Mouse (Mus musculus): Measurements from ENCODE around the gene Rapgef6.

DNA sequence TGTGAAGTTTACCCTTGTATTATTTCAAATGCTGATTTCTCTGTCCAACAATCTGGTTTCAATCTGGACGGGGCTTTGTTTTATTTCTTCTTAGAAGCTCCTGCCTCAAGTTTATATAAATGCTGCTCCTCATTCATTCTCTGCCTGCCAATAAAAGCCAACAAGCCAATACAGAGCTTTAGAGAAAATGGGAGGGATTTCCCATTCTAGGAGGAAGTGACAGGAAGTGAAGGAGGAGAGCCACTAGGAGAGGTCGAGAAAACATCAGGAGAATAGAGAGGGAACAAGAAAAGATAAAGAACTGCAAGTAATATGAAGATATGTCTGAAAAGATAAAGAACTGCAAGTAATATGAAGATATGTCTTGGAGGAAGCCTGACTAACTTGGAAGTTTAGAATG is 190.2 kb downstream of the Rapgef6 start:
- TF ChIP-seq POLR2A (IDR thresholded peaks at IDR 0.05; ENCODE audit: low read depth, low read length) (no peak), CTCF (IDR thresholded peaks at IDR 0.05; ENCODE audit: extremely low read depth, insufficient read length, insufficient replicate concordance, low read depth, low read length) (no peak)

All from small intestine, adult 2 months (tissue).